Mouse (Mus musculus): ENCODE data around the gene Gm13030.
A peak's percentile ranks its signal among the peaks of the same experiment; 100 is the strongest.
"Not testable (repeated sequence)": the region's sequence is repeated elsewhere in the genome, so short reads cannot be mapped to it uniquely, and the experiment has no call there.

Gm13030 gene

DNA sequence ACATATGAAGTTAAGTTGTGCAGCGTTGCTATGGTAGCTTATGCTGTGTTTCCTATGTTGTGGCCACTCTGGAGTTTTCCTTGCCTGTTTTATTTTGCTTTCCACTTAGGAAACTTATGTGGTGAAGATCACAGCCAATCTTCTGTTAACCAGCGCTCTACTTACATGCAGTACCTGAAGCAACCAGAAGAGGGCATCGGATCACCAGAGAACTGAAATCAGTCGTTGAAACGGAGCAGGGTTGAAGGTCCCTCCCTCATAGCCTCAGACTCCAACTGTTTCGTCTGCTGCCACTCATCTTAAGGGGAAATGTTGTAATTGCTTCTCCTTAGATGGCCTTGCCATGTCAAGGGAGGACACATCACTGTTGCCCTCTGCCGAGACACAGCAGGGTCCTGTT, 7.4 kb downstream of the Gm13030 start:
- DNase-seq (ENCODE audit: extremely low spot score, low spot score) = peak; percentile 71

DNA sequence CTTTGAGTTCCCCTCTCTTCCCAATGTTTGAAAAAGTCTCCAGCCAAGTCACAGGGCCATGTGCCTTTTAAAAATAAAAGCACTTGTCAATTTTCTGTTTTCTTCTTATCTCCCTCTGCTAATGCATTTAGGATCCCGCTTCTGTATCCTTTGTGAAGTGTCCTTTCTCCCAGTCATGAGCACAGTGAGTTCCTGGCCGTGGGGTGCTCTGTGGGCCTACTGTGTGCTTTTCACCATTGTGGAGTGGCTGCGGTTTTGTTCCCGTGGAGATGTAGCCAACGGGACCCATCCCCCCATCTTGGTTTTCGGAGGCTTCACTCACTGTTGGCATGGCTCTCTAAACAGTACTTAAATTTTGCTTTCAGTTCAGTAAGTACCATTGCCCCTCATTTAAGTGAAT, 7.8 kb downstream of the Gm13030 start:
- no peak for DNase-seq (ENCODE audit: extremely low spot score, low spot score)

DNA sequence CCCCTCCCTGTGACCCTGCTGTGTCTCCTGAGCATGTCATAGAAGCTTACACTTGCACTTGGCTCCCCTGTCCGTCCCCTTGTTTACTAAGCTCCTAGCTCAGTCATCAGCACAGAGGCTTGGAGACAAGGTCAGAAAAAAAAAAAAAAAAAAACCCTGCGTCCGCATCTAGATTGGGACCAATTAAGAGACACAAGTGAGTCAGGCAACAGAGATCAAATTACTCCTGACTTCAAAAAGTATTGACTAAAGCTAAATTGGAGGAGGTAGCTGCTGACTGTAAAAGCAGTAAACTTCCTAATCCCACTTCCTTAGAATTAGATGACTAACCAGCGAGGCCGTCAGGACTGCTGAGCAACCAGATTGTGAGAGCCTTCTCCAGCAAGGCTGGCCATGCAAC, 8.7 kb downstream of the Gm13030 start:
- DNase-seq (ENCODE audit: extremely low spot score, low spot score) = no peak

DNA sequence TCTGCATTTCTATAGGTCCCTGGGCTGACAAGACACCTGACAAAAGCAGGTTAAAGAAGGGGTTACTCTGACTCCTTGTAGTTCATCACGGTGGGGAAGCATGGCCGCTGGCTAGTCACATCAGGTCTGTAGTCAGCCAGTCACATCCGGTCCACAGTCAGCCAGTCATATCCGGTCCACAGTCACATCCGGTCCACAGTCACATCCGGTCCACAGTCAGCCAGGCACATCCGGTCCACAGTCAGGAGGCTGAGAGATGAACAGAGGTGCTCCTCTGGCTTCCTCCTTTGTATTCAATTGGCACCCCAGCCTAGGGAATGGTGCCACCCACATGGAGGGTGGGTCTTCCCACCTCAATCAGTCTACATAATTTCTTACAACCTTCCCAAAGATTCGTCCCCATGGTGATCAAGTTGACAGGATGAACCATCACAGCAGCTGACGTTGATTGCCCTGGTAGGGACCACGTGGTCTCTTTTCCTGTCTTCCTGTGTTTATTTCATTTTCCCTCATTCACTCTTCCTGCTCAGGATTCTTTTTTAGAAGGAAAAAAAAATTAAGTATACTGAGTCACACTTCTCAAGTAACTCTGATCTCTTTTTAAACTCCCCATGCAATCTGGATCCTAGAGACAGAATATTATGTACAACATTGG, 10.3 kb downstream of the Gm13030 start, which contains the start of gene Pla2g5:
Gene Pla2g5, minus strand, starts transcription at position 139 of the 655 bp plus-strand sequence.
- DNase-seq (ENCODE audit: extremely low spot score, low spot score) = no peak

DNA sequence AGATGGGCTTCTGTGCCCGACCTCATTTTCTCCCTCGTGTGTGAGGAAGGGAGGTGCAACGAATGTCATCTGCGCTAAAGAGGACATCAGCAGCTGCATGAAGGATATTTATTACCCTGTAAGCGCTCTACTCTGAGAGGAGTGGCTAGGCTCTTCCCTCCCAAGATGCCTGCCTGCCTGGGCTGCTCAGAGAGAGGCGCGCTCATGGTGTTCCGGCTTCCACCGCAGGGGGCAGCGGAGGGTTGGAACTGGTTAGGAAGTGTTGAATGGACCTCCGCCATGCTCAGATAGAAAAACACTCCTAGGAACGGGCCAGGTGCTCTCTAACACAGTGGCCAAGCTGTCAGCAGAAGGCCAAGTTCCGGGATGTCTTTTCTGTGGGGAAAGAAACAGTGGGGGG, 14.0 kb downstream of the Gm13030 start:
- peak; percentile 83 for DNase-seq (ENCODE audit: extremely low spot score, low spot score)

DNA sequence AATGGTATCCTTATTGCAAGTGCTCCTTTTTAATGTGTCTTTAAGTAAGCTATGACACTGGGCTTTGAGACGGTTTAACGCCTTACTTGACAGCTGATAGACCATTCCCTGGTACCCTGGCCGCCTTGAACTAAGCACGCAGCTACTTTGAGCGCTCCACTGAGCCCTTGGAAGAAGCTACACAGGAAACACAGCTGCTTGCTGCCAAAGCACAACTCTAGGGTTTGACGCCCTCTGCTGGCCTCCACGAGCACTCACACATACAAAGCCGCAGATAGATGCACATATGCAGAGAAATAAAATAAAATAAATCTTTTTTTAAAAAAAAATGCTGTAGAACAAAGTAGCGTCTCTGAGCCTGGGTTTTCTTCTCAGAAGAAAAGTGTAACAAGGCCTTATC, 14.5 kb downstream of the Gm13030 start:
- DNase-seq (ENCODE audit: extremely low spot score, low spot score) = peak; percentile 47

DNA sequence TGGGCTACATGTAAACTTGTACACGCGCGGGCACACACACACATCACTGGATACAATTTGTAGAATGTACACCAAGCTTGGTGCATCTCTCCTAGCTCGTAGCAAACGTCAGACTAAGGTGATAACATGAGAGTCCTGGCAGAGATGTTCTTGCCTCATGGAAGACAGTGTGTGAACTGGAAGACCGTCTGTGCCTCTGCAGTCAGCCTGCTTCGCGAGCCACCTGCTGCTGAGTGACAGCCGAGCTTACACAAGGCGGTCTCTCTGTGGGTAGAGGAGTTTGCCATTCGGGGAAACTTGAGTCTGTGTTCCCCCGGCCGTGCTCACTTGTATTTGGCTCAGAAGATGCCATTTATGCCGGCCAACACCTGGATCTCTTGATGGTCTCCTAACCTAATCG, 15.3 kb downstream of the Gm13030 start:
- DNase-seq (ENCODE audit: extremely low spot score, low spot score) = no peak

DNA sequence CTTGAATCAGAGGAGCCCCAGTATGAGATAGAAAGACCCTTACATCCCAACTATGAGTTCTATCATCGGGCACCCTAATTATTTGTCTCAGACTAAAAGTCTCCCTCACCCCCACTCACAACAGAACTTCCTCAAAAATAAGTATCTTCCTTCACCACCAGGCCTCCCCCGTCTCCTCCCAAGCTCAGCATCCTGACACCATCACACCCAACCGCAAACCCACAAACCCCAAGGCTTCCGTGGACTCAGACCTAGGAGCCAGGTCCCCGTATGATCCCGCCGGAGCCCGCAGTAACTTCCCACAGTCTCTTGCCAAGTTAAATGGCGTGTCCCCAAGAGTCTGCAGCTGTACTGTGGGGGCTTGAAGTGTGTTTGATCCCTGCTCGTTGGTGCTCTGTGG, 16.2 kb downstream of the Gm13030 start:
- no peak for DNase-seq (ENCODE audit: extremely low spot score, low spot score)

DNA sequence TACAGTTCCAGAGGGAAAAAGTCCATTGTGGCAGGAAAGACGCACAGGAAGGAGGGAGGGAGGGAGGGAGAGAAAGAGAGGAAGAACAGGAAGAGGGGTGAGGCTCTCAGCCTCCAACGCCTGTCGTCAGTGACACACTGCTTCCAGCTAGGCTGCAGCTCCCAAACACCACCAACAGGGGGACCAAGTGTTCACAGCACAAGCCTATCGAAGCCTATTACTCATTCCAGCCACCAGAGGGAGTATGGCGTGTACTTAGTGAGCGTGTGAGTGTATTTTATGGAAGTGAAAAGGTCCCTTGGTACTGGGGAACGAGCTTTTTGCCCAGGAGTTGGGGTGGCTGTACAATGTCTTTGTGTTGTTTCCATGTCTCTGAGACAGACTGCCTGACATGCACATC, 17.3 kb downstream of the Gm13030 start:
- peak; percentile 63 for DNase-seq (ENCODE audit: extremely low spot score, low spot score)

DNA sequence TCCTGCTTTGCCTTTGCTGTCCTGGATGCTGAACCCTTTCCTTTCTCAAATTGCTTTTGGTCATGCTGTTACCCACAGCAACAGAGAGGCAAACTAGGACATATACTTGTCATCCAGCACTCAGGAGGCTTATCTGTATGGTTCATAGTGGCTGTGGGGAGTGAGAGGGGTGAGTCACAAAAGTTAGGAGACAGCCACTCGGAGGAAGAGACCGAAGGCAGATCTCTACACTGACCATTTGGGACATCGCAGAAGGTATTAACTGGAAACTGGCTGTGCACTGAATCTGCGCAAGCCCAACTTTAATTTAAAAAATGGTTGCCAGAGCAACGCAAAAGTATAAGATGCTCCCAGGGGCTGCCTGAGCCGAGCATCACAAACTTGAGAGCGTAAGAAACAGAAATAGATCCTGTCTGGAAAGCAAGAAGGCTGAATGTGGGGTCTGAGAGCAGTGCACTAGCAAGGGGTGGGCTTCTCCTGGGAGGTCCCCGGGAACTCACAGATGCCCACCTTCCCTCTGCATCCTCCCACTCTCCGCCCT, 18.6 kb downstream of the Gm13030 start:
- DNase-seq (ENCODE audit: extremely low spot score, low spot score) = no peak

DNA sequence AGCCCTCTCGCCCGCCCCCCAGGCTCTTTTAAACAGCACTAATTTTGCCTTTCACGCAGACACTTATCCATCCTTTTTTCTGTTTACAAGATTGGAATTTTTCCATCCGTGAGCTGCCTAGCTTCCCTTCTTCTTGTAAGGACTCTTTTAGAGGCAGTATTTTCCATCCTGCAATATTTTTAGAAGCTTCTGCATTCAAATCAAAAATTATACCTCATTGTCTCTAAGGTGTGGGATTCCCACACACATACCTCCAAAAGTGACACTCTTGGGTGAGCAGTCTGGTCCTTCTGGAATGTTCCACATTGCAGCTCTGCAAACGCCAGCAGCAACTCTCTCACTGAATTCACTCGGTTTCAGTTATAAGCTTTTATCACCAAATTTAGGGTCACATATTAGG, 20.8 kb downstream of the Gm13030 start:
- DNase-seq (ENCODE audit: extremely low spot score, low spot score) = no peak

DNA sequence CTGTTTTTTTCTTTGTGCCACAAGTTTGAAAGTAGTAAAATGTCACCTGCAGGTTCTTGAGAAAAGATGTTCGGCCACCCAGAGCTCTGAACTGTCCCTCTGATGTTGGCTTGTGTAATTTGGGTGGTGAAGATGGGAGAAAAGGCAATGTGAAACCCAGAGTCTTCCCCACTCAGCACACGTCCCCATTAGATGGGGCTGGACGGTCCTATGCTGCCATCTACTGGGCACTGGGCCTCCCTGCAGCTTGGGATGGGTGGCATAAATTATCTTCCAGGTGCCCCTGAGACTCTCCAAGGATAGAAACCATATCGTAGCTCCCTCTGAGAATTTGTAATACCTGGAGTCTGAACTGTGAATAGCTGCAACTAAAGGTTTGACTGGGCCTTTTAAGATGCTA, 22.3 kb downstream of the Gm13030 start:
- DNase-seq (ENCODE audit: extremely low spot score, low spot score) = peak; percentile 75

DNA sequence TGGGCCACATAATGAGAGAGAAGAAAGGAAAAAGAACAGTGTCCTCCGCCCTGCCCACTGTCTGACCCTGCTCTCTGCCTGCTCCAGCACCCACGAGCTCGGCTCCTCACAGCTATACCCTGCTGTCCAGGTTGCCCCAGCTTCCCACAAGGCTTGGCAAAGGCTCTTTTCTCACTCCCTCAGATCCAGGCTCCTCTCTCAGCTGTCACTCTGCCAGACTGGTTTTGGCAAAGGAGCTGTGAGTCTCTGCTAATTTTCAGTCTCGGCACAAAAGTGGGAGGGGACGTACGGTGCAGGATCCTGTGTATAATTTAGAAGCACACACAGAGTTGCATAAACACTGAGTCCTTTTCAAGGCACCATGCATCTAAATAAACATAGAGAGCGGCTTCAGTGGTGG, 32.4 kb downstream of the Gm13030 start:
- DNase-seq (ENCODE audit: extremely low spot score, low spot score) = no peak

DNA sequence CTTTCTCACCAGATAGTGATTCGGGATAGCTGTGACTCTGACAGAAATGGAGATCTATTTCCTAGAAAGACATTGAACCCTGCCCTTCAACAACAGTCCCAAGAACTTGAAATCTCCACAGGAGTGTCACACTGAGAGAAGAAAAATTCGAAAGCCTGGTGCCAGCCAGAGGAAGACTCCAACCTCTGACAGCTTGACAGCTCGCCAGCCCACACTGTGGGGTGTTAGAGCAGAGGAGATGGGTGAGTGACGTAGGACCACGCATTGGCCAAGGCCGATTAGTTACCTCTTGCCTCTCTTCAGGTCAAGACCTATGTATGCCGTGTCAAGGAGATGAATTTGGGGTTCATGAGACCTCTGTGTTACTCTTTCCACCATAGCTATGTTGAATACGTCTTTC, 33.0 kb downstream of the Gm13030 start:
- no peak for DNase-seq (ENCODE audit: extremely low spot score, low spot score)

DNA sequence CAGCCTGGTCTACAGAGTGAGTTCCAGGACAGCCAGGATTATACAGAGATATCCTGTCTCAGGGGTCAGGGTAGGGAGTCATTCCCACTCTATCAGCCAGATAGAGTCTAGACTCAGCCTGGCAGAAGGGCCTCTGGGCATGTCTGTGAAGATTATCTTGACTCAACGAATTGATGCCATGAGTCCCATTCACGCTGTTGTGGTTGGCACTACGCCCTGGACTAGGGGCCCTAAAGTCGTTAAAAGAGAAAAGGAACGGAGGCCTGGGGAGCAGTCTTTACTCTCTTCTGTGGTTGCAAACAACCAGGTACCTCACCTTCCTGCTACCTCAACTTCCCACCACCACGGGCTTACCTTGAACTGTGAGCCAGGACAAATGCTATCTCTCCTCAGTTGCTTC, 34.0 kb downstream of the Gm13030 start:
- no peak for DNase-seq (ENCODE audit: extremely low spot score, low spot score)

DNA sequence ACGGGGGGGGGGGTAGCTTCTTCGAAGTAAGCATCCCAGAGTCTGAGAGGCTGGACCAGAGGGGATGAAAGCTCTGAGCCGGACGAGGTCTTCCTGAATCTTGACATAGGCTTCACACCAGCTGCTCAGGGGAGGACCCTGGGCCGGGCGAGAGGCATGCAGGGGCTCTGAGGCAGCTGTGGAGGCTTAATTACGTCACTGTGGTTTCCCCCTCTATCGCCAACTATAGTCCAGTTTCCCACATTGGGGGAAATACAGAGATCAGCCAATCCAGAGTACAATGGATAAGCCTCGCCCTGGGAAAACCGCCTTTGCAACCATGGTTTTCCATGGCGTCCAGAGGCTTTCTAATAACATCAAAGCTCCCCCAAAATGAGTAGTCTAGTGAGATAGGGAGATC, 46.6 kb downstream of the Gm13030 start:
- DNase-seq (ENCODE audit: extremely low spot score, low spot score) = no peak

DNA sequence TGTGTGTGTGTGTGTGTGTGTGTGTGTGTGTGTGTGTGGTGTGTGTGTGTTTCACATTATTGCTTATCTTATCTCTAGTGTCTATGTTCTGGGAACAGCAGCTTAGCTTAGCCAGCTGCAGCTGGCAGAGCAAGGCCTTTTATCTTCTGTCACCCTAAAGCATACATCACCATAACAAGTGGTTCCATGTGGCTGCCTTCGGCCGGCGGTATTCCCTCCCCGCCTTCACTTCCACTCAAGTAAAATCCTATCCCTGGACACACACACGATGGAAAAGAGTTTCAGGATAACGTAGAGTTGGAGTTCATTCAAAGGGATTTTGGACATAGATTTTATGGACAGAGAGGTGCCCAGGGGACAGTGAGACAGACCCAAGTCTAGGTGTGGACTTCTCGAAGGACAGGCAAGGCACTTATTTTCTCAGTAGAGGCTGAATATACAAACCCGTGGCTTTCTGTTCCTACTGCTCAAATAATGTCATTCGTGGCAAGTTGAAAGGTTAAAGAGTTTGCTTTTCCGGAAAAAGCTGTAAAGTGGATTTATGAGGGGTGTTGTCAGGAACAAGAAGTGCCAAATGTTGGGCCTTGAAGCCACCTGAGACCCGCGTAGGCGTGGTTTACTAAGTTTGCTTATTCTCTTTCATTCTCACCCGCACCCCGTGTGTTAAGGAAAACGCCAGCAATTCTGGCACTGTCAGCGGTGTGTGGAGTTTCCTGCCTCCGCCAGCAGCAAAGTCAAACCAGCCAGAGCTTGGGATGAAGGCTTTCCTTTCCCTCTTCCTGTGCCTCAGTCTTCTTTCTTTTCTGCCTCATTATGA, 47.8 kb downstream of the Gm13030 start:
- peak; percentile 36 for DNase-seq (ENCODE audit: extremely low spot score, low spot score)

DNA sequence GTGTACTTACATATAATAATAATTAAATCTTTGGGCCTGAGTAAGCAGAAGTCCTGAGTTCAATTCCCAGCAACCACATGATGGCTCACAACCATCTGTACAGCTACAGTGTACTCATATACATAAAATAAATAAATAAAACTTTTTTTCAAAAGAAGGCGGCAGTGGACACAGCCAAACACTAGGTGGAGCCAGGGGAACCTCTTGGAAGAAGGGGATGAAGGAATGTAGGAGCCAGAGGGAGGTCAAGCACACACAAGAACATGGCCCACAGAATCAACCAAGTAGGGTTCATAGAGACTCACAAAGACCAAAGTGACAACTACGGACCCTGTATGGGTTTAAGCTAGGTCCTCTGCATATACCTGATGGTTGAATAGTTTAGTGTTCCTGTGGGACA, 49.1 kb downstream of the Gm13030 start:
- DNase-seq (ENCODE audit: extremely low spot score, low spot score) = no peak

DNA sequence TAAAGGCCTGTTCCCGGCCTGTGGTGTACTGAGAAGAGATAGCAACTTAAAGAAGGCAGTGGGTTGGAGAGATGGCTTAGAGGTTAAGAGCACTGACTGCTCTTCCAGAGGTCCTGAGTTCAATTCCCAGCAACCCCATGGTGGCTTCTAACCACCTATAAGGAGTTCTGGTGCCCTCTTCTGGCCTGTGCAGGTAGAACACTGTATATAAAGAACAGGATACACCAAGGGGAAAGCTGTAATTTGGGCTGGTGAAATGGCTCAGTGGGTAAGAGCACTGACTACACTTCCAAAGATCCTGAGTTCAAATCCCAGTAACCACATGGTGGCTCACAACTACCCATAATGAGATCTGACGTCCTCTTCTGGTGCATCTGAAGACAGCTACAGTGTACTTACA, 49.6 kb downstream of the Gm13030 start:
- not testable (repeated sequence) for DNase-seq (ENCODE audit: extremely low spot score, low spot score)

DNA sequence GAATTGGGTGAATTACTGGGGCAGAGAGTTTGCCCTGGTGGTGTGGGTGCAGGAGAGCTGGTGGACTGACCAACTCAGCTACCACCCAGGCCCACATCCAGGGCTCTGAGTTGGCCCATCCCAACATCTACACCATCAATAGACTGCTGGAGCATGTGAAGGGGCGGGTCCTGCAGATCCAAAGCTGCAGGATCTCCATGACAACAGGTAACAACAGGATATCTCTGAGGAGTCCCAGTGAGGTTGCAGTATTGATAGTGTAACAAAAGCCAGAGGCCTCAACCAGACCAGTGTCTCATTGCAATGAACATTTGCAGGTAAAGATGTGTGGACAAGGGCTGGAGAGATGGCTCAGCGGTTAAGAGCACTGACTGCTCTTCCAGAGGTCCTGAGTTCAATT, 52.7 kb downstream of the Gm13030 start:
- DNase-seq (ENCODE audit: extremely low spot score, low spot score) = no peak
